Mouse (Mus musculus) urinary bladder, postnatal 36 days (tissue): ENCODE results near the gene Tmem217.

Source experiments
- DNase-seq, 2 experiments: peaks; one replicate each; pipeline ENCODE4 v3.0.0; 2022; ENCODE audit warnings: low spot score in 2 of 2, mixed read lengths in 1 of 2

Tmem217 gene

GRCm38 (mm10) chr17:29488978-29489970, 62.9 kb downstream of the Tmem217 start:
- DNase-seq, result peak in 1 of 2 experiments; percentile 40

- no peak for DNase-seq
Observed at GRCm38 (mm10) chr17:29488257-29488977, 63.8 kb downstream of the Tmem217 start.

GRCm38 (mm10) chr17:29485336-29486233, 66.6 kb downstream of the Tmem217 start:
- DNase-seq, result no peak

GRCm38 (mm10) chr17:29484431-29484830, 67.8 kb downstream of the Tmem217 start:
- DNase-seq, result no peak

GRCm38 (mm10) chr17:29483282-29483681, 68.9 kb downstream of the Tmem217 start:
- DNase-seq, result no peak

- DNase-seq, result no peak
Observed at GRCm38 (mm10) chr17:29482632-29483031, 69.6 kb downstream of the Tmem217 start.

- no peak for DNase-seq
Observed at GRCm38 (mm10) chr17:29480256-29480655, 71.9 kb downstream of the Tmem217 start.

GRCm38 (mm10) chr17:29478271-29478670, 73.9 kb downstream of the Tmem217 start:
- DNase-seq, result no peak

GRCm38 (mm10) chr17:29477357-29477756, 74.8 kb downstream of the Tmem217 start:
- no peak for DNase-seq

- no peak for DNase-seq
Observed at GRCm38 (mm10) chr17:29476461-29476860, 75.7 kb downstream of the Tmem217 start.
